Mouse (Mus musculus) T-helper 2 cell (primary cell): ENCODE data around the gene Cnih3.

Experiments used
- in situ Hi-C: fragments of 300-600 bp; cut with MboI, MseI; formaldehyde crosslinking; loops from one replicate; pipeline ENCODE4 v1.15.1; 2025; ENCODE audit warnings: high pct_unique_total_duplicates

Cnih3 gene

GRCm38 (mm10) chr1:181352043-181352366 is 423 bp upstream of the Cnih3 start:
- in situ Hi-C loops, result no loop called here

GRCm38 (mm10) chr1:181353200-181354097 is 1.0 kb downstream of the Cnih3 start:
- in situ Hi-C loops, result no loop called here

- in situ Hi-C loops, result no loop called here
These were observed 3.3 kb downstream of the Cnih3 start for GRCm38 (mm10) chr1:181355683-181356082.

GRCm38 (mm10) chr1:181357870-181358269 is 5.4 kb downstream of the Cnih3 start:
- in situ Hi-C loops, result no loop called here

- in situ Hi-C loops, result no loop called here
These were observed 6.1 kb downstream of the Cnih3 start for GRCm38 (mm10) chr1:181358526-181358925.

- in situ Hi-C loops, result no loop called here
These were observed 8.3 kb downstream of the Cnih3 start for GRCm38 (mm10) chr1:181360732-181361131.

GRCm38 (mm10) chr1:181364025-181364424 is 11.6 kb downstream of the Cnih3 start:
- in situ Hi-C loops, result no loop called here

- in situ Hi-C loops, result no loop called here
These were observed 12.9 kb downstream of the Cnih3 start for GRCm38 (mm10) chr1:181365376-181365775.

- in situ Hi-C loops, result no loop called here
These were observed 16.6 kb downstream of the Cnih3 start for GRCm38 (mm10) chr1:181368789-181369570.

- in situ Hi-C loops, result no loop called here
These were observed 17.9 kb downstream of the Cnih3 start for GRCm38 (mm10) chr1:181370370-181370769.

GRCm38 (mm10) chr1:181371226-181371625 is 18.8 kb downstream of the Cnih3 start:
- in situ Hi-C loops, result no loop called here

GRCm38 (mm10) chr1:181372306-181372705 is 19.9 kb downstream of the Cnih3 start:
- in situ Hi-C loops, result no loop called here

GRCm38 (mm10) chr1:181374627-181375374 is 22.4 kb downstream of the Cnih3 start:
- in situ Hi-C loops, result no loop called here

GRCm38 (mm10) chr1:181376431-181376830 is 24.0 kb downstream of the Cnih3 start:
- in situ Hi-C loops, result no loop called here

GRCm38 (mm10) chr1:181379664-181380063 is 27.2 kb downstream of the Cnih3 start:
- in situ Hi-C loops, result no loop called here

- in situ Hi-C loops, result no loop called here
These were observed 29.1 kb downstream of the Cnih3 start for GRCm38 (mm10) chr1:181381410-181382010.

- in situ Hi-C loops, result no loop called here
These were observed 36.8 kb downstream of the Cnih3 start for GRCm38 (mm10) chr1:181389264-181389663.

GRCm38 (mm10) chr1:181392489-181392888 is 40.1 kb downstream of the Cnih3 start:
- in situ Hi-C loops, result no loop called here

GRCm38 (mm10) chr1:181393250-181394149 is 41.1 kb downstream of the Cnih3 start:
- in situ Hi-C loops, result no loop called here

GRCm38 (mm10) chr1:181395234-181395828 is 42.9 kb downstream of the Cnih3 start:
- in situ Hi-C loops, result no loop called here
